Mouse (Mus musculus): Measurements from ENCODE around the gene Wnt5b. TPM values are rescaled to one million over a fixed set of nuclear protein-coding genes. Genes with fewer than 3 reads are reported as not detected.

Gene Wnt5b
- polyA plus RNA-seq (2015; fragmentation: Nextera tagmentation; extraction: Ambion mirVana): 4.6 and 7.2 TPM in 2 replicates

DNA sequence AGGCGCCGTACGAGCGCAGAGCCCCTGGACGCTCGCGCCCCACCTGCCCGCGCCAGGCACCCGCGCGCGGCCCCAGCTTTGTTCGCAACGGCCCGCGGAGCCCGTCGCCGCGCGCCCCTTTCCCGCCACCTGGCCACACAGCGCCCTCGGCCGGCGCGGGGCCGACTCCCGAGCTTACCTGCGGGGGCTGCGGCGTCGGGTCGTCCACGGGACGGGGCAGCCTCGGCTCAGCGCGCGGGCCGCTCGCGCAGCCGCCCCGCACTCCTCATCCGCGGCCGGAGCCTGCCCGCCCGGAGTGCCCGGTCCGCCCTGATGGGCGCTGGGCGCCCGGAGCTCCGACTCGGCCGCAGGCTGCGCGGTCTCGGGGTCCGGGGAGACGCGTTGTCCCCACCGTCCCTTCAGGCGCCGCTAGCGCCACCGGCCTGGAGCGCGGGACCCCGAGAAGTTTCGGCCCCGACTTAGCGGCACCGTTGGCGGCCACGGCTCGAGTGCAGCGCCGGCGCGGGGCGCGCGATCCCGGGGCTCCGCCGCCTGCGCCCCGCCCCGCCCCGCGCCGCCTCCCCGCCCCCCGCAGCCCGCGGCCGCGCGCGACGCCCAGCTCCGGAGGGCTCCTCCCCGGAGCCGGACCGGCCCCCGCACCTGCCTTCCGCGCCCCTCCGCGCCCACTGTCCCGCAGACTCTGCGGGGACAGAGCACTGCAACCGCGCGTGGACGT is at the start of gene Wnt5b:
TSS of gene Wnt5b (minus strand) at position 545 of the 715 bp plus-strand sequence.

DNA sequence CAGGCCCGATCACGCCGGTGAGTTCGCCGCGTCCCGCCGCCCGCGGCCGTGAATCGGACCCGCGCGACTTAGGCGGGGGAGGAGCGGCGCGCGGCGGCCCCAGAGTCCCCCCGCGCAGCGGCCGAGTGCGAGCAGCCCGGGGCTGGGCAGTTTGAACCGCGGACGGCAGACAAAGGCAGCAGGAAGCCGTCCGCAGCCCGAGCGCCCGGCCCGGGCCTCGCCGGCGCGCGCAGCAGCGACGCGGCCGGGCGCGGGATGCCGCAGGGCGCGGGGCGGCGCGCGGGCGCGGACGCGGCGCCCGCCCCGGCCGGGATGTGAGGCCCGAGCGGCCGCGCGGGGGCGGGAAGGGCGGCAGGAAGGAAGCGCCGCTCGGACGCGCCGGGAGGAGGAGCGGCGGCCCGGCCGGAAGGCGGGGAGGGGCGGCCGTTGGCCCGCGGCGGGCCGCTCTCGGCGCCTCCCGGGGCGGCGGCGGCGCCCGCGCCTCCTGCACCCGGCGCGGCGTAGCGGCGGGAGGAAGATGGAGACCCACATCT is 64.7 kb downstream of the Wnt5b start, which contains the start of gene Fbxl14:
TSS of gene Fbxl14 (plus strand) at position 326 of the 533 bp plus-strand sequence.

DNA sequence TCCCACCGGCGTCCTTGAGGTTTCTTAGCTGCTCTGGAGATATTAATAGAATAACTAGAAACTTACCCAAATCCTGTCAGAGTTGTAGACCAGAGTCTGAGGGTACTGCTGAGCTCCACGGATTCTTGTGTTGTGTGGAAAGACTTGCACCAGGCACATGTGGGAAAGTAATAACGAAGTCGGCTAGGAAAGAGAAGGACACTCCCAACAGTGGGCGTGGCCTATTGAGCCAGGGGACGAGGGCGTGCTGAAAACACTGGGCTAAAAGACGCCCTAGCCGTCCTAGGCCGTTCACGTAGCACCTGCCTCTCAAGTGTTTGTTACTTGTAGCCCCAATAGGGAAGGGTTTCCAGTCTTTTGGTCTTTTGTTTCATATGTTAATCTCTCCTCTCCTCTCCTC is 126.8 kb downstream of the Wnt5b start, which contains the start of gene Adipor2:
TSS of gene Adipor2 (minus strand) at position 351 of the 400 bp plus-strand sequence.

Other genes starting within 250 kb of the Wnt5b start
- gene Lrtm2, start 213.6 kb downstream of the Wnt5b start, polyA plus RNA-seq (2015; fragmentation: Nextera tagmentation; extraction: Ambion mirVana): 16.2 and 18.3 TPM in 2 replicates
- gene Adipor2, start 126.6 kb downstream of the Wnt5b start, polyA plus RNA-seq (2015; fragmentation: Nextera tagmentation; extraction: Ambion mirVana): 39.0 and 39.2 TPM in 2 replicates
- 2.4 and 2.9 TPM in 2 replicates for gene Fbxl14, start 64.7 kb downstream of the Wnt5b start, polyA plus RNA-seq (2015; fragmentation: Nextera tagmentation; extraction: Ambion mirVana)